Mouse (Mus musculus) hindbrain, embryonic 10.5 days (tissue): Measurements from ENCODE around the gene Spsb3. TPM values are rescaled to one million over a fixed set of nuclear protein-coding genes. Genes with fewer than 3 reads are reported as not detected.

Experiments
- DNase-seq: peaks from one replicate; pipeline ENCODE4 v3.0.0-alpha.2; 2017; ENCODE audit warnings: low spot score
- H3K27ac ChIP-seq: fragments of 300-500 bp; sonication (generic); 2 replicates; pipeline ENCODE4 v1.5.1; 2016; ENCODE audit warnings: mild to moderate bottlenecking, moderate library complexity
- H3K27me3 ChIP-seq: fragments of 300-500 bp; sonication (generic); 2 replicates; pipeline ENCODE4 v1.6.1; 2016; ENCODE audit warnings: mild to moderate bottlenecking; ENCODE audit not compliant: poor library complexity, insufficient read depth, severe bottlenecking
- H3K36me3 ChIP-seq: fragments of 300-500 bp; sonication (generic); 2 replicates; pipeline ENCODE4 v1.6.1; 2016; ENCODE audit warnings: mild to moderate bottlenecking, moderate library complexity
- H3K4me1 ChIP-seq: fragments of 300-500 bp; sonication (generic); replicated peaks from 2 replicates; pipeline ENCODE4 v1.6.1; 2016; ENCODE audit warnings: mild to moderate bottlenecking
- H3K4me3 ChIP-seq: fragments of 300-500 bp; sonication (generic); 2 replicates; pipeline ENCODE4 v1.5.1; 2016; ENCODE audit warnings: mild to moderate bottlenecking, moderate library complexity
- H3K9me3 ChIP-seq: fragments of 300-500 bp; sonication (generic); 2 replicates; pipeline ENCODE4 v1.6.1; 2016; ENCODE audit warnings: mild to moderate bottlenecking, moderate library complexity
- WGBS: fragments of 180-500 bp; shearing (Covaris S2); methylation state at CpG from one replicate; pipeline ENCODE4 v1.1.7; 2016; 5-methylcytosine and 5-hydroxymethylcytosine counted together
- polyA plus RNA-seq: library from polyadenylated mRNA; unstranded; fragments of >200 nt; fragmentation: Nextera tagmentation; extraction: Ambion mirVana; gene quantifications from 2 replicates; pipeline ENCODE4 v1.2.1, GENCODE M21; 2016

The Spsb3 gene
- polyA plus RNA-seq, 1 experiment from 2014 or later, result 53.4 TPM

- 93% methylated on average over 9 of the region's 9 CpGs for WGBS
- H3K36me3 ChIP-seq, result peaks cover 100% of the 10 kb centered on the region
- H3K27ac ChIP-seq, result no peak overlapping the region
Observed at GRCm38 (mm10) chr17:24903767-24904166, 17.3 kb downstream of the Spsb3 start.

GRCm38 (mm10) chr17:24907591-24907990 lies 21.1 kb downstream of the Spsb3 start:
- no peak overlapping the region for H3K4me3 ChIP-seq
- H3K9me3 ChIP-seq, result no peaks in the 10 kb centered on the region
- H3K36me3 ChIP-seq, result peaks cover 100% of the 10 kb centered on the region
- H3K4me1 ChIP-seq, result no peaks in the 10 kb centered on the region
- no peak for DNase-seq
- 96% methylated on average over 2 of the region's 2 CpGs for WGBS
- H3K27me3 ChIP-seq, result no peaks in the 10 kb centered on the region
- H3K27ac ChIP-seq, result no peak overlapping the region

More at GRCm38 (mm10) chr17:24903767-24904166, 17.3 kb downstream of the Spsb3 start:
- Histone ChIP-seq H3K4me1 (no peaks in the 10 kb centered on the region), H3K4me3 (no peak overlapping the region), H3K27me3 (no peaks in the 10 kb centered on the region), H3K9me3 (no peaks in the 10 kb centered on the region)
- no peak for DNase-seq

GRCm38 (mm10) chr17:24913984-24914383 lies 27.5 kb downstream of the Spsb3 start:
- DNase-seq, result no peak
- Histone ChIP-seq H3K4me1 (no peaks in the 10 kb centered on the region), H3K36me3 (peaks cover 100% of the 10 kb centered on the region), H3K27me3 (no peaks in the 10 kb centered on the region), H3K9me3 (no peaks in the 10 kb centered on the region), H3K27ac (no peak overlapping the region), H3K4me3 (no peak overlapping the region)

- Histone ChIP-seq H3K4me1 (no peaks in the 10 kb centered on the region), H3K27me3 (no peaks in the 10 kb centered on the region), H3K36me3 (peaks cover 98% of the 10 kb centered on the region), H3K9me3 (no peaks in the 10 kb centered on the region), H3K4me3 (no peak overlapping the region), H3K27ac (no peak overlapping the region)
- WGBS, result 93% methylated on average over 1 of the region's 1 CpGs
- no peak for DNase-seq
Observed at GRCm38 (mm10) chr17:24923246-24923645, 36.8 kb downstream of the Spsb3 start.

- H3K9me3 ChIP-seq, result no peaks in the 10 kb centered on the region
- WGBS, result 94% methylated on average over 1 of the region's 1 CpGs
- no peak for DNase-seq
Observed at GRCm38 (mm10) chr17:24929506-24929905, 43.1 kb downstream of the Spsb3 start.

GRCm38 (mm10) chr17:24932431-24932830 lies 46.0 kb downstream of the Spsb3 start:
- Histone ChIP-seq H3K4me1 (peaks cover 30% of the 10 kb centered on the region), H3K4me3 (no peak overlapping the region), H3K27ac (no peak overlapping the region), H3K36me3 (peaks cover 46% of the 10 kb centered on the region), H3K9me3 (no peaks in the 10 kb centered on the region), H3K27me3 (no peaks in the 10 kb centered on the region)
- DNase-seq, result no peak
- 99% methylated on average over 4 of the region's 4 CpGs for WGBS

More at GRCm38 (mm10) chr17:24929506-24929905, 43.1 kb downstream of the Spsb3 start:
- no peak overlapping the region for H3K4me3 ChIP-seq
- H3K36me3 ChIP-seq, result peaks cover 76% of the 10 kb centered on the region
- H3K27me3 ChIP-seq, result no peaks in the 10 kb centered on the region
- H3K27ac ChIP-seq, result no peak overlapping the region
- peaks cover 12% of the 10 kb centered on the region; the same call in 1 of the 2 replicates for H3K4me1 ChIP-seq

GRCm38 (mm10) chr17:24933163-24933562 lies 46.7 kb downstream of the Spsb3 start:
- no peak for DNase-seq
- H3K36me3 ChIP-seq, result peaks cover 40% of the 10 kb centered on the region
- H3K27me3 ChIP-seq, result no peaks in the 10 kb centered on the region
- peaks cover 30% of the 10 kb centered on the region for H3K4me1 ChIP-seq
- 85% methylated on average over 4 of the region's 4 CpGs for WGBS
- no peaks in the 10 kb centered on the region for H3K9me3 ChIP-seq
- no peak overlapping the region for H3K27ac ChIP-seq
- H3K4me3 ChIP-seq, result no peak overlapping the region

- Histone ChIP-seq H3K36me3 (peaks cover 31% of the 10 kb centered on the region), H3K9me3 (no peaks in the 10 kb centered on the region), H3K4me1 (peaks cover 30% of the 10 kb centered on the region), H3K27ac (no peak overlapping the region), H3K27me3 (no peaks in the 10 kb centered on the region), H3K4me3 (peak overlapping the region; percentile 99)
- DNase-seq, result no peak
- WGBS, result 89% methylated on average over 4 of the region's 4 CpGs
Observed at GRCm38 (mm10) chr17:24934926-24935325, 48.5 kb downstream of the Spsb3 start.

GRCm38 (mm10) chr17:24935666-24936065 lies 49.2 kb downstream of the Spsb3 start:
- H3K36me3 ChIP-seq, result peaks cover 31% of the 10 kb centered on the region
- no peaks in the 10 kb centered on the region for H3K27me3 ChIP-seq
- peak overlapping the region; percentile 99 for H3K4me3 ChIP-seq
- H3K9me3 ChIP-seq, result no peaks in the 10 kb centered on the region
- peaks cover 30% of the 10 kb centered on the region for H3K4me1 ChIP-seq
- DNase-seq, result no peak
- no peak overlapping the region; the same call in 1 of the 2 replicates for H3K27ac ChIP-seq

GRCm38 (mm10) chr17:24936259-24937237 lies 50.1 kb downstream of the Spsb3 start, which contains the start of gene Mapk8ip3:
TSS of gene Mapk8ip3 (minus strand) at chr17:24936977.
- WGBS, result under 1% methylated on average over 78 of the region's 78 CpGs

GRCm38 (mm10) chr17:24937266-24937665 lies 50.8 kb downstream of the Spsb3 start:
- Histone ChIP-seq H3K4me1 (peaks cover 30% of the 10 kb centered on the region), H3K27ac (peak overlapping the region; percentile 92), H3K9me3 (no peaks in the 10 kb centered on the region), H3K27me3 (no peaks in the 10 kb centered on the region), H3K4me3 (peak overlapping the region; percentile 99), H3K36me3 (peaks cover 25% of the 10 kb centered on the region)
- DNase-seq, result no peak
- WGBS, result 48% methylated on average over 6 of the region's 6 CpGs

More at GRCm38 (mm10) chr17:24936259-24937237, 50.1 kb downstream of the Spsb3 start, which contains the start of gene Mapk8ip3:
- Histone ChIP-seq H3K9me3 (no peaks in the 10 kb centered on the region), H3K4me1 (peaks cover 30% of the 10 kb centered on the region), H3K27ac (peak within 1 kb of the TSS; percentile 92), H3K36me3 (peaks cover 30% of the 10 kb centered on the region), H3K27me3 (no peaks in the 10 kb centered on the region), H3K4me3 (peak within 1 kb of the TSS; percentile 99)
- DNase-seq, result peak; percentile 95
